Mouse (Mus musculus) CD8-positive naive resting alpha-beta T cell, adult 2 months (primary cell): ENCODE results near the gene Abr.

Experiments used
- DNase-seq, 2 experiments: peaks; one replicate each; pipeline ENCODE4 v3.0.0; 2022; ENCODE audit warnings: low read depth in 2 of 2, low spot score in 2 of 2

The Abr gene

GRCm38 (mm10) chr11:76622152-76622565 lies at the start of gene Abr:
Abr (minus strand) TSS chr11:76622314.
- DNase-seq: no peak

- no peak for DNase-seq
Measured at GRCm38 (mm10) chr11:76667807-76668206, 45.7 kb upstream of the Abr start.

- DNase-seq: no peak
Measured at GRCm38 (mm10) chr11:76666002-76666649, 44.0 kb upstream of the Abr start.

- DNase-seq: no peak
Measured at GRCm38 (mm10) chr11:76661790-76662468, 39.8 kb upstream of the Abr start.

GRCm38 (mm10) chr11:76659138-76659930 lies 37.2 kb upstream of the Abr start:
- DNase-seq: no peak

GRCm38 (mm10) chr11:76657450-76657970 lies 35.4 kb upstream of the Abr start:
- DNase-seq: no peak

GRCm38 (mm10) chr11:76655106-76655505 lies 33.0 kb upstream of the Abr start:
- no peak for DNase-seq

GRCm38 (mm10) chr11:76652838-76653334 lies 30.8 kb upstream of the Abr start:
- DNase-seq: no peak

GRCm38 (mm10) chr11:76650862-76651560 lies 28.9 kb upstream of the Abr start:
- DNase-seq: no peak

- peak; percentile 47 to 66 for DNase-seq
Measured at GRCm38 (mm10) chr11:76647500-76647899, 25.4 kb upstream of the Abr start.

- DNase-seq: no peak
Measured at GRCm38 (mm10) chr11:76647062-76647461, 24.9 kb upstream of the Abr start.

- DNase-seq: peak; percentile 73 to 83
Measured at GRCm38 (mm10) chr11:76645955-76646354, 23.8 kb upstream of the Abr start.

GRCm38 (mm10) chr11:76645036-76645435 lies 22.9 kb upstream of the Abr start:
- no peak for DNase-seq

- DNase-seq: no peak
Measured at GRCm38 (mm10) chr11:76644257-76644656, 22.1 kb upstream of the Abr start.

- DNase-seq: no peak
Measured at GRCm38 (mm10) chr11:76640231-76640630, 18.1 kb upstream of the Abr start.

GRCm38 (mm10) chr11:76639269-76639985 lies 17.3 kb upstream of the Abr start:
- no peak for DNase-seq

- no peak for DNase-seq
Measured at GRCm38 (mm10) chr11:76630487-76630886, 8.4 kb upstream of the Abr start.

- no peak for DNase-seq
Measured at GRCm38 (mm10) chr11:76630023-76630422, 7.9 kb upstream of the Abr start.

- no peak for DNase-seq
Measured at GRCm38 (mm10) chr11:76628613-76629012, 6.5 kb upstream of the Abr start.

- no peak for DNase-seq
Measured at GRCm38 (mm10) chr11:76624881-76625280, 2.8 kb upstream of the Abr start.
